Mouse (Mus musculus) heart, postnatal 0 days (tissue): ENCODE measurements around the gene Nfix.

Experiments used
- CTCF ChIP-seq: IDR thresholded peaks from 2 replicates; pipeline ENCODE4 v1.5.1; 2016; ENCODE audit warnings: antibody characterized with exemption, control low read depth, low read depth
- EP300 ChIP-seq: IDR thresholded peaks from 2 replicates; pipeline ENCODE4 v1.6.1; 2016; ENCODE audit warnings: antibody characterized with exemption, low read depth

DNA sequence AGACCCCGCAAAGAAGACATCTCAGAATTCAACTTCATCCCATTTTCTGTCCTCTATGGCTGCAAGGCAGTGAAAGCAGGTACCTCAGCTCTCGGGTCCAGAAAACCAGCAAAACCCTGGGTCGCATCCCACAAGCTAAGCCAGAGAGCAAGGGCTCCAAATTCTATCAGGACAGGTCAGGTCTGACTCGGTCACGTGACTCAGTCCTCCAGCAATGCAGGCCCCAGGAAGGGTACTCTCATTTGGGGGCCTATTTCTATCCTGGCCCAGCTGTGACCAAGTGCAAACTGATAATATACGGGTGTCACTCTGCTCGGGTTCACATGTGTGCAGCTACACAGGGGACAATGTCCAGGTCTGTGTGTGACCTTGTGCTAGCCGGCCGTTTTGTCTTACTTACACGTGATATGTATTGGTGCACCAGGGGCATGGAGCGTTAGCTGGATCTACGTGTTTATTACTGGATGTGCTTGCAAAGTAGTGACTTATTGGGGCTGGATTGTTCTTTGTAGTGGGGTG lies 7.7 kb downstream of the Nfix start:
- no peak for TF ChIP-seq CTCF
- TF ChIP-seq EP300: no peak
